Mouse (Mus musculus): ENCODE measurements around the gene Lsm3.

- TF ChIP-seq CTCF (conservative IDR thresholded peaks at IDR 0.05; ENCODE audit: insufficient read depth, insufficient read length, low read depth, low read length) (no peak), POLR2A (IDR thresholded peaks at IDR 0.05; ENCODE audit: low read depth, low read length) (no peak)
Observed at GRCm38 (mm10) chr6:91473805-91474440, 41.8 kb upstream of the Lsm3 start.
